Mouse (Mus musculus): Measurements from ENCODE around the gene Mical3. TPM values are rescaled to one million over a fixed set of nuclear protein-coding genes. Genes with fewer than 3 reads are reported as not detected.

Mical3 gene
- total RNA-seq, 2 experiments from 2014 or later = 46.0 to 59.0 TPM

GRCm38 (mm10) chr6:121146798-121147197 lies 16.0 kb upstream of the Mical3 start:
- no peak for DNase-seq (ENCODE audit: low spot score)

GRCm38 (mm10) chr6:121145906-121146305 lies 15.1 kb upstream of the Mical3 start:
- no peak for DNase-seq (ENCODE audit: low spot score)

GRCm38 (mm10) chr6:121145010-121145604 lies 14.3 kb upstream of the Mical3 start:
- no peak for DNase-seq (ENCODE audit: low spot score)

- DNase-seq (ENCODE audit: low spot score) = peak; percentile 52
These were observed 13.3 kb upstream of the Mical3 start for GRCm38 (mm10) chr6:121144066-121144465.

GRCm38 (mm10) chr6:121143439-121143838 lies 12.6 kb upstream of the Mical3 start:
- DNase-seq (ENCODE audit: low spot score) = peak; percentile 40

GRCm38 (mm10) chr6:121142298-121142697 lies 11.5 kb upstream of the Mical3 start:
- DNase-seq (ENCODE audit: low spot score) = no peak

- DNase-seq (ENCODE audit: low spot score) = peak; percentile 42
These were observed 8.5 kb upstream of the Mical3 start for GRCm38 (mm10) chr6:121139271-121139670.

GRCm38 (mm10) chr6:121138338-121139040 lies 7.7 kb upstream of the Mical3 start:
- no peak for DNase-seq (ENCODE audit: low spot score)

- no peak for DNase-seq (ENCODE audit: low spot score)
These were observed 6.4 kb upstream of the Mical3 start for GRCm38 (mm10) chr6:121137222-121137621.

- no peak for DNase-seq (ENCODE audit: low spot score)
These were observed 4.1 kb upstream of the Mical3 start for GRCm38 (mm10) chr6:121134884-121135283.

- DNase-seq (ENCODE audit: low spot score) = no peak
These were observed 3.5 kb upstream of the Mical3 start for GRCm38 (mm10) chr6:121134249-121134648.

GRCm38 (mm10) chr6:121130039-121130705 lies 627 bp downstream of the Mical3 start:
- DNase-seq (ENCODE audit: low spot score) = peak; percentile 82

GRCm38 (mm10) chr6:121129506-121129905 lies 1.3 kb downstream of the Mical3 start:
- DNase-seq (ENCODE audit: low spot score) = no peak

GRCm38 (mm10) chr6:121128736-121129135 lies 2.1 kb downstream of the Mical3 start:
- no peak for DNase-seq (ENCODE audit: low spot score)

GRCm38 (mm10) chr6:121127726-121128125 lies 3.1 kb downstream of the Mical3 start:
- DNase-seq (ENCODE audit: low spot score) = no peak

GRCm38 (mm10) chr6:121126202-121126601 lies 4.6 kb downstream of the Mical3 start:
- no peak for DNase-seq (ENCODE audit: low spot score)

- no peak for DNase-seq (ENCODE audit: low spot score)
These were observed 8.0 kb downstream of the Mical3 start for GRCm38 (mm10) chr6:121122739-121123241.

GRCm38 (mm10) chr6:121120776-121121175 lies 10.0 kb downstream of the Mical3 start:
- no peak for DNase-seq (ENCODE audit: low spot score)

- no peak for DNase-seq (ENCODE audit: low spot score)
These were observed 12.6 kb downstream of the Mical3 start for GRCm38 (mm10) chr6:121117971-121118755.

- DNase-seq (ENCODE audit: low spot score) = no peak
These were observed 13.7 kb downstream of the Mical3 start for GRCm38 (mm10) chr6:121117142-121117541.

- no peak for DNase-seq (ENCODE audit: low spot score)
These were observed 14.4 kb downstream of the Mical3 start for GRCm38 (mm10) chr6:121116434-121116833.

Data from gastrocnemius, adult 18-20 months (tissue).